Mouse (Mus musculus) T-helper 1 cell (primary cell): Measurements from ENCODE around the gene Spn.
"Not testable (repeated sequence)": the region's sequence is repeated elsewhere in the genome, so short reads cannot be mapped to it uniquely, and the experiment has no call there.

ENCODE experiments used
- in situ Hi-C: fragments of 300-600 bp; cut with MboI, MseI; formaldehyde crosslinking; loops from one replicate; pipeline ENCODE4 v1.15.1; 2025; ENCODE audit warnings: high pct_unique_total_duplicates

Spn gene

DNA sequence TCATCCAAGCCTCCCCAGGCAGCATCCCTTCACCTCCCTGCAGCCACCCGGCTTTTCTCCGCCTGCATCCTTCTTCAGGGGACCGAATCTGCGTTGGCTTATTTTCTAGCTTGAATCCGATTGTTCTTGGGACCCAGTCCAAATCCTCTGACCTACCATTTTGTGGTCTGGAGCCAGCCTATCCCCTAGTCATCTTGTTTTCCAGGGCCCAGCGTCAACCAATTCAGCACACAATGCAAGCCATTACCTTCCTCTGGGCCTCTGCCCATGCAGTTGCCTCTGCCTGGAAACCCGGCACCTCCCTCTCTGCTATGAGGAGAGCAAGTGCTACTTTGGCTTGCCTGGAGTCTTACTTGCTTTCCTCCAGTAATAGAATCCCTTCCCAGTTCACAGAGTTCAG lies 32.1 kb downstream of the Spn start:
- in situ Hi-C loops, result no loop called here

GRCm38 (mm10) chr7:127104560-127105332 lies 32.9 kb downstream of the Spn start:
- in situ Hi-C loops, result no loop called here

- in situ Hi-C loops, result no loop called here
Observed at GRCm38 (mm10) chr7:127103960-127104359, 33.7 kb downstream of the Spn start.

- in situ Hi-C loops, result no loop called here
Observed at GRCm38 (mm10) chr7:127102148-127102547, 35.5 kb downstream of the Spn start.

DNA sequence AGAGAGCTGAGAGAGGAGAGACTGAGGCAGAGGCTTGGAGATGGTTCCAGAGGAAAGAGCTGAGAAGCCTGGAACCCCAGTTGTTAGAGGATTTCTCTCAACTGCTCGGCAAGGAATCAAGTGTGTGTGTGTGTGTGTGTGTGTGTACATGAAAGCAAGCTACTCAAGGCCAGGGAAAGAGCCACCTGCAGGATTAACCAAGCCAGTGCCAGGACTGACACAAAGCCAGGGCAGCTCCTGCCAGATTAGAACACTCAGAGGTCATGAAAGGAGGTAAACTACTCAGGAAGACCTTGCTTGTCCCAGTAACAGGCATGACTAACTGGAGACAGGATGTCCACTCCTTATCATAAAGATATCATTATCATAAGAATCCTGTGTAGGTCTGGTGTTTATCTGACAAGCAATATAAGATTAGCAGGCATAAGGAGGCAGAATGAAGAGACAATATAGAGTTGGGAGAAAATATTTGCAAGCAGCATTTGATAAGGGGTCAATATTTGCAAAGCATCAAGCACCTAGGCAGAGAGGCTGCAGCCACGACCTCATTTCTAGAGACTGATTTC lies 36.1 kb downstream of the Spn start:
- in situ Hi-C loops, result no loop called here

- in situ Hi-C loops, result no loop called here
Observed at GRCm38 (mm10) chr7:127099528-127099927, 38.1 kb downstream of the Spn start.

DNA sequence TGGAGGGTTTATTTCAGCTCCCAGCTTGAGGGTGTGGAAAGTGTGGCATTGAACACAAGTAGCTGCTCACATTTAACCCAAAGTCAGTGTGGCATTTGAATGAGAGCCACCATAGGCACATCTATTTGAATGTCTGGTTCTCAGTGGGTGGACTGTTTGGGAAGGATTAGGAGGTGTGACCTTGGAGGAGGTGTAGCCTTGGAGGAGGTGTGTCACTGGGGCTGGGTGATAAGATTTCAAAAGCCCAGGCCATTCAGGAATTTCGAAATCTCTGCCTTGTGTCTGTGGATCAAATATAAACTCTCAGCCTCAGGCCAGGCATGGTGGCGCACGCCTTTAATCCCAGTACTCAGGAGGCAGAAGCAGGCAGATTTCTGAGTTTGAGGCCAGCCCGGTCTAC lies 38.7 kb downstream of the Spn start:
- in situ Hi-C loops, result no loop called here

DNA sequence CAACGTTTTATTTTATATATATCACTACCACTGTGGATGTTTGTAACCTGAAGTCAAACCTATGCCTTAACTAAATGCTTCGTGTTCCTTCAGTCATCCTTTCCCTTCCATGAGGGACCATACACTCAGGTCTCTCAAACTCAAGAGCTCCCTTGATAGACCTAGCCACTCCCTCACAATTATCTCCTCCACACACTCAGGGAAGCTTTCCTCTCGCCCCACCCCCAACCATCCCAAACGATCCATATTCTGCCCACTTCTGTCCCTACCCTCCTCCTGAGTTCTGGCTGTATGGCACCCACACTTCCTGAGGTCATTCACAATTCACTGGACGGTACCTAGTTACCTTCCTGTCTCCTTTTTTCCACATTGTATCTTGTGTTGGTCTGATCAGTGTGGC lies 39.1 kb downstream of the Spn start:
- in situ Hi-C loops, result no loop called here

DNA sequence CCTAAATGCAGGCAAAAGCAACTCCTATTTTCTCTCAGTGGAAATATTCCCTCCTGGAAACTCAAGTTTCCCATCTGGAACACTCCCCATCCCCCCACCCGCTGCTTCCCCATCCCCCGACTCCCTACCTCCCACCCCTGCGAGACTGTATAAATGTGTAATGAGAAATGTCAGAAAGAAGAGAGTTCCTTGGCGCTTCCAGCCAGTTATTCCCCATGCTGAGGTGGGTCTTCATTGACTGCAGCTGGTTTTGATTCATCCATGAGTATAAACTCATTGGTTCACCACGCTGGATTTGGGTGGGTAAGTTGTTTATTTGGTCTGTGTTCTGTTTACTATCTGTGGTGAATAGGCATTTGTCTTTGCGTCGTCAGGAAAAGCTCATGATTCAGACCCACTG lies 41.2 kb downstream of the Spn start:
- in situ Hi-C loops, result no loop called here

DNA sequence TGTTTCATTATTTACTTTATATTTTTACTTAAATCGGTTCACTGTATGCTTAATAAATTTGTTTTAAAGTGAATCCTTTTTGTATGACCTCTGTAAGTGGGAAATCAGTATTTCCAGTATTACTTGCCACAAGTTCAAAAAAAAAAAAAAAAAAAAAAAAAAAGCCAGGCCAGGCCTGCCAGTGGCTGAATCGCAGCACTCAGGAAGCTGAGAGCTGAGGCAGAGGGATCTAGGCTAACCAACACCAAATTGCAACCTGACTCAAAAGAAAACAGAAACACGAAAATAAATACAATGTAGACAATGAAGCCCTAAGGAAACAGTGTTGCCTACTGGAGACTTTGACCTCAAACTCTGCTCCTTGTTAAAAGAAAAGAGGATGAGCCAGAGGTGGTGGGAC lies 43.7 kb downstream of the Spn start:
- in situ Hi-C loops, result no loop called here

- in situ Hi-C loops, result no loop called here
Observed at GRCm38 (mm10) chr7:127091114-127091896, 46.3 kb downstream of the Spn start, which contains the start of gene AI467606. TSS of gene AI467606 (plus strand) at chr7:127091359.

DNA sequence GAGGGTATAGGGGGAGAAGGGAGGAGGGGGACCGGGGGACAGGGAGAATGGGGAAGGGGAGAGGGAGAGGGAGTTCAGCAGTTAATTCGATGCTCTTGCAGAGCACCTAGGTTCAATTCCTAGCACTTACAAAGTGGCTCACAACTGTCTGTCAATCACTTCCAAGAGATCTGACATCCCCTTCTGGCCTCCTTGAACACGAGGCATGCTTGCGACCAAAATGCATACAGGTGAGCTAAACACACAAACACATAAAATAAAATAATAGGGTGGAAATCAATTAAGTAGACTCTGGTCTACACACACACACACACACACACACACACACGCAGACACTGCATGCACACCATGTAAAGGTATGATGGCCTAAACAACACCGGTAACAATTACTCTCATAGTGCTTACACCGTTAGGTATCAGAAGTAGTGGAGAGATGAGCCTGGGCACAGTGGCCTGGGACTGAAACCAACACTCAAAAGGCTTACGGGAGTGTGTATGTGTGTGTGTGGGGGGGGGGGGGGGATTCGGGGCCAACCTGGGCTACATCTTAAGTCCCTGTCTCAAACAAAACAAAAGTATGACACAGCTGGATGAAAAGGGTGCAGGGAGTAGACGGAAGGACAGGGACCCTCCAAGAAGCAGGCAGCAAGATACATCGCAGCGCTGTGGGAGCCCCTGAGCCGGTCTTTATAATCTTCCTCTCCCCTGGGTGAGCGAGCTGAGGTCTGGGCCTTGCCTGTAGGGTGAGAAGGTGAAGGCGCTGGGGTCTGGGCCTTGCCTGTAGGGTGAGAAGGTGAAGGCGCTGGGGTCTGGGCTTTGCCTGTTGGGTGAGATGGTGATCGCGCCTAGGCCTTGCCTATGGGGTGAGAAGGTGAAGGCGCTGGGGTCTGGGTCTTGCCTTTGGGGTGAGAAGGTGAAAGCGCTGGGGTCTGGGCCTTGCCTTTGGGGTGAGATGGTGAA lies 47.2 kb downstream of the Spn start:
- in situ Hi-C loops, result no loop called here

- in situ Hi-C loops, result no loop called here
Observed at GRCm38 (mm10) chr7:127088901-127089845, 48.5 kb downstream of the Spn start.

- in situ Hi-C loops, result no loop called here
Observed at GRCm38 (mm10) chr7:127088083-127088482, 49.5 kb downstream of the Spn start.

DNA sequence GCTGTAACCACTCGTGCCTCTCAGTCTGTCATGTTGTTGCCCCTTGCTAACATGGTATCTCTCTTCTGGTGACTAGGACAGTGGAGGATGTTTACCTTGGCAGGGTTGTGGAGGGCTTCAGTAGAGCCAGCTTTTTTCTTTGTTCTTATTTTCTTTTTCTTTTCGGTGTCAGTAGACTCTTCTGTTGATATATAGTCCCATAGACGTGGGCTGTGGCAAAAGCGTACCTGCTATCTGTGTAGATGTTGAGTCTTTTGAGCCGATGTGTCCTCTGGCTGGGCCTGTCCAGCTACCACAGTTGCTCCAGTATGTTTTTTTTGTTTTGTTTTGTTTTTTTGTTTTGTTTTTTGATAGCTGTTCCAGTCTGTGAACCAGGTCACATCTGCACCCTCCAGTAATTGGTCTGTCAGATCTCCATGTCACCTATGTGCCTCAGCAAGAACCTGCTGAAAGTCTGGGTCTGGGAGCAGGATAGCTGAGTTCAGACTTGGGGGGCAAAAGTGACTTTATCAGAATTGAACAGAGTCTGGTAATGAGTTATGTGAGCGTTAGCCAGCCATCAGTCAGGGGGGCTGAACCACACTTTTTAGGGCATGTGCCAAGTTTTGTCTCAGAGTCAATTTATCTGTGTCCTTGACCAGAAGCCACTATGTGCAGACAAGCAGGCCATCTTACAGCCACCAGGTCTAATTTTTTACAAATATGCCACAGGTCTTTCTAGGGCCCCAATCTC lies 50.2 kb downstream of the Spn start, which contains the start of gene Zg16:
Gene Zg16 (minus strand): TSS at position 51 of the 733 bp plus-strand sequence.
- in situ Hi-C loops, result not testable (repeated sequence)

DNA sequence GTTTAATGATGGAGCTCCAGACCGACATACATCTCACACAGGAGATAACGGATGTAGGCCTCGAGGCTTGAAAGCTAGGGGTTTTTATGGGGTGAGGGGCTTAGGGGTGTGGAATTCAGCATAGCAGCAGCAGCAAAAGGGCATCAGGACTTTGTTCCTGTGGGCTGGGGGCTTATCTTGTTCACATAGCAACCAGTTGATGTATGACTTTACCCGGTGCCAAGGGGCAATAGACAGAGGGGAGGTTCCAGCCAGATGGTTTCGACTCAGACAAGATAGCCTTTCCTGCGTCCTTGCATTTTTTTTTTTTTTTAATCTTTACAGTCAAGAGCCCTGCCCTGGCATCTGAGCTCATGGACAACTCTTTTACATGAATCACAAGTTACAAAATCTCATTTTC lies 51.9 kb downstream of the Spn start:
- in situ Hi-C loops, result not testable (repeated sequence)

DNA sequence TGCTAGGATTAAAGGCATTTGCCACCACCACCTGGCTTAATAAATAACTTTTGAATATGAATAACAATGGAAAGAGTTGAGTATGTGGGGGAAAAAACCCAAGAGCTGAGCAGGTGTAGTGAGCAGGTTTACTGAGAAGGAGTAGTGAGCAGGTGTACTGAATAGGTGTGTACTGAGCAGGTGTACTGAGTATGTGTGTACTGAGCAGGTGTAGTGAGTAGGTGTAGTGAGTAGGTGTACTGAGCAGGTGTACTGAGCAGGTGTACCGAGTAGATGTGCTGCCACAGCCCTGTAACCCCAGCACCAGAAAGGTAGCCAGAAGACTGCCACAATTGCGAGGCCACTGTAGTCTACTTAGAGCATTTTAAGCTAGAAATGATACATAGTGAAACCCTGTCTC lies 52.8 kb downstream of the Spn start:
- in situ Hi-C loops, result no loop called here

GRCm38 (mm10) chr7:127083689-127084088 lies 53.9 kb downstream of the Spn start:
- in situ Hi-C loops, result no loop called here

DNA sequence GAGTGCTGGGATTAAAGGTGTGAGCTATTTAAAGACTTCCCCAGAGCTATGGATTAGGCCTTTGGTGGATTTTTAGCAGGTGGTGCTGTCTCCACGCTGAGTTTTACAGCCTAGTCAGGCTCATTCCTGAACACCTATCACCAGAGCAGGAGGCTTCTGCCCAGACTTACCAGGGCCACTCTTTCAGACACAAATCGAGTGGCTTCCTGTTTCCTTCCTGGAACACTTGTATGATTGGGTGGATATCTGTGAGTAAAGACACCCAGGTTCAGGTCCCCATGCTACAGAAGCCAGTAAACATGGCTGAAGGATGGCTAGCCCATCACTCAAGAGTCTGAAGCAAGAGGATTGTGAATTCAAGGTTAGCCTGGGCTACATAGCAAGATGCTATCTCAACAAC lies 54.6 kb downstream of the Spn start:
- in situ Hi-C loops, result no loop called here

GRCm38 (mm10) chr7:127082271-127082670 lies 55.4 kb downstream of the Spn start:
- in situ Hi-C loops, result no loop called here
